Mouse (Mus musculus) c-Kit-positive CD71-positive TER-119-positive erythroid progenitor cells, embryonic 14.5 days (primary cell): ENCODE data around the gene Gm6377.

Source experiments
- DNase-seq: peaks from one replicate; pipeline ENCODE4 v3.0.0-alpha.2; 2013; ENCODE audit warnings: low spot score

Gm6377 gene

GRCm38 (mm10) chrX:109196468-109196867 is at the start of gene Gm6377:
TSS of gene Gm6377 (plus strand) at chrX:109196756.
- DNase-seq, result no peak

GRCm38 (mm10) chrX:109147108-109147507 is 49.4 kb upstream of the Gm6377 start:
- no peak for DNase-seq

- no peak for DNase-seq
Measured at GRCm38 (mm10) chrX:109151228-109151627, 45.3 kb upstream of the Gm6377 start.

GRCm38 (mm10) chrX:109160326-109160725 is 36.2 kb upstream of the Gm6377 start:
- no peak for DNase-seq

GRCm38 (mm10) chrX:109160901-109161300 is 35.7 kb upstream of the Gm6377 start:
- no peak for DNase-seq

GRCm38 (mm10) chrX:109175038-109175437 is 21.5 kb upstream of the Gm6377 start:
- DNase-seq, result no peak

GRCm38 (mm10) chrX:109175470-109175869 is 21.1 kb upstream of the Gm6377 start:
- DNase-seq, result no peak

- no peak for DNase-seq
Measured at GRCm38 (mm10) chrX:109184706-109185478, 11.7 kb upstream of the Gm6377 start.

GRCm38 (mm10) chrX:109189607-109190006 is 6.9 kb upstream of the Gm6377 start:
- DNase-seq, result no peak

GRCm38 (mm10) chrX:109190969-109191368 is 5.6 kb upstream of the Gm6377 start:
- no peak for DNase-seq

GRCm38 (mm10) chrX:109191436-109191835 is 5.1 kb upstream of the Gm6377 start:
- no peak for DNase-seq

- no peak for DNase-seq
Measured at GRCm38 (mm10) chrX:109207843-109208242, 11.3 kb downstream of the Gm6377 start.

- DNase-seq, result no peak
Measured at GRCm38 (mm10) chrX:109228720-109229119, 32.2 kb downstream of the Gm6377 start.

- no peak for DNase-seq
Measured at GRCm38 (mm10) chrX:109235383-109236036, 39.0 kb downstream of the Gm6377 start.

GRCm38 (mm10) chrX:109238163-109238562 is 41.6 kb downstream of the Gm6377 start:
- peak; percentile 0 for DNase-seq
